Mouse (Mus musculus) heart, postnatal 0 days (tissue): ENCODE results near the gene Adamts6. TPM values are rescaled to one million over a fixed set of nuclear protein-coding genes. Genes with fewer than 3 reads are reported as not detected.

Source experiments
- ATAC-seq: fragments of 200-750 bp; cut with Nextera tagmentation; 2 replicates; pipeline ENCODE4 v1.8.0; 2017; ENCODE audit warnings: low read depth, moderate number of reproducible peaks, moderate library complexity; ENCODE audit not compliant: insufficient read depth
- DNase-seq: peaks from one replicate; pipeline ENCODE4 v3.0.0-alpha.2; 2016; ENCODE audit warnings: low spot score
- H3K27ac ChIP-seq: fragments of 300-500 bp; sonication (generic); 2 replicates; pipeline ENCODE4 v1.5.1; 2014; ENCODE audit warnings: low read depth, mild to moderate bottlenecking
- H3K27me3 ChIP-seq: fragments of 300-500 bp; sonication (generic); 2 replicates; pipeline ENCODE4 v1.6.1; 2014; ENCODE audit warnings: low read length, mixed read lengths; ENCODE audit not compliant: control insufficient read depth, insufficient read depth
- H3K36me3 ChIP-seq: fragments of 300-500 bp; sonication (generic); replicated peaks from 2 replicates; pipeline ENCODE4 v1.6.1; 2014; ENCODE audit warnings: low read length, mixed read lengths; ENCODE audit not compliant: control insufficient read depth, insufficient read depth
- H3K4me1 ChIP-seq: fragments of 300-500 bp; sonication (generic); 2 replicates; pipeline ENCODE4 v1.6.1; 2014; ENCODE audit warnings: antibody characterized with exemption; ENCODE audit not compliant: control insufficient read depth, insufficient read depth
- H3K4me2 ChIP-seq: fragments of 300-500 bp; sonication (generic); 2 replicates; pipeline ENCODE4 v1.6.1; 2014; ENCODE audit warnings: low read depth, mild to moderate bottlenecking, low read length, moderate library complexity
- H3K4me3 ChIP-seq: fragments of 300-500 bp; sonication (generic); 2 replicates; pipeline ENCODE4 v1.5.1; 2014; ENCODE audit warnings: low read depth, low read length
- H3K9ac ChIP-seq: fragments of 300-500 bp; sonication (generic); replicated peaks from 2 replicates; pipeline ENCODE4 v1.6.1; 2014; ENCODE audit warnings: low read depth, low read length, mixed read lengths
- H3K9me3 ChIP-seq: fragments of 300-500 bp; sonication (generic); replicated peaks from 2 replicates; pipeline ENCODE4 v1.6.1; 2016; ENCODE audit warnings: low read length; ENCODE audit not compliant: control insufficient read depth
- CTCF ChIP-seq: IDR thresholded peaks from 2 replicates; pipeline ENCODE4 v1.5.1; 2016; ENCODE audit warnings: antibody characterized with exemption, control low read depth, low read depth
- EP300 ChIP-seq: IDR thresholded peaks from 2 replicates; pipeline ENCODE4 v1.6.1; 2016; ENCODE audit warnings: antibody characterized with exemption, low read depth
- whole genome bisulfite sequencing: fragments of 180-500 bp; shearing (Covaris S2); extraction: QIAGEN DNeasy Blood & Tissue Kit; methylation state at CpG from one replicate; pipeline ENCODE4 v1.1.7; 2014; 5-methylcytosine and 5-hydroxymethylcytosine counted together
- polyA plus RNA-seq: library from polyadenylated mRNA; unstranded; fragments of >200 nt; fragmentation: Nextera tagmentation; extraction: Ambion mirVana; gene quantifications from 2 replicates; pipeline ENCODE4 v1.2.1, GENCODE M21; 2015
- total RNA-seq: library from RNA; depleted of rRNA; stranded (reverse); fragments of >200 nt; gene quantifications from 2 replicates; pipeline ENCODE4 v1.2.3, GENCODE M21; 2014; ENCODE audit warnings: low replicate concordance

The Adamts6 gene
- total and polyA plus RNA-seq, 2 experiments from 2014 or later = 2.7 to 21.8 TPM

GRCm38 (mm10) chr13:104446974-104447373, 159.3 kb downstream of the Adamts6 start:
- Histone ChIP-seq H3K27ac (no peak overlapping the region), H3K9me3 (no peaks in the 10 kb centered on the region), H3K4me3 (no peak overlapping the region), H3K4me1 (no peaks in the 10 kb centered on the region), H3K9ac (no peak overlapping the region), H3K36me3 (peaks cover 34% of the 10 kb centered on the region), H3K4me2 (no peak overlapping the region), H3K27me3 (no peaks in the 10 kb centered on the region)
- no peak for ATAC-seq
- no peak for TF ChIP-seq CTCF
- no peak for TF ChIP-seq EP300
- no peak for DNase-seq
- WGBS = 95% methylated on average over 1 of the region's 1 CpGs

- Histone ChIP-seq H3K27me3 (no peaks in the 10 kb centered on the region), H3K9me3 (no peaks in the 10 kb centered on the region), H3K36me3 (peaks cover 34% of the 10 kb centered on the region), H3K4me2 (no peak overlapping the region), H3K4me3 (no peak overlapping the region), H3K27ac (no peak overlapping the region), H3K9ac (no peak overlapping the region), H3K4me1 (no peaks in the 10 kb centered on the region)
- DNase-seq (no peak), ATAC-seq (no peak)
- no peak for TF ChIP-seq CTCF
- TF ChIP-seq EP300 = no peak
Measured at GRCm38 (mm10) chr13:104447470-104447869, 159.8 kb downstream of the Adamts6 start.

GRCm38 (mm10) chr13:104448349-104448748, 160.7 kb downstream of the Adamts6 start:
- Histone ChIP-seq H3K9me3 (no peaks in the 10 kb centered on the region), H3K9ac (no peak overlapping the region), H3K4me1 (no peaks in the 10 kb centered on the region), H3K36me3 (peaks cover 38% of the 10 kb centered on the region), H3K27ac (no peak overlapping the region), H3K27me3 (no peaks in the 10 kb centered on the region), H3K4me3 (no peak overlapping the region), H3K4me2 (no peak overlapping the region)
- DNase-seq (no peak), ATAC-seq (no peak)
- TF ChIP-seq CTCF (no peak), EP300 (no peak)
- WGBS = 85% methylated on average over 1 of the region's 1 CpGs

GRCm38 (mm10) chr13:104453271-104453974, 165.8 kb downstream of the Adamts6 start:
- H3K27me3 ChIP-seq = no peaks in the 10 kb centered on the region
- H3K27ac ChIP-seq = no peak overlapping the region
- 94% methylated on average over 1 of the region's 1 CpGs for WGBS
- no peaks in the 10 kb centered on the region for H3K4me1 ChIP-seq
- peaks cover 12% of the 10 kb centered on the region; the same call in 1 of the 2 replicates for H3K36me3 ChIP-seq
- DNase-seq (no peak), ATAC-seq (no peak)
- no peaks in the 10 kb centered on the region for H3K9me3 ChIP-seq
- H3K4me2 ChIP-seq = no peak overlapping the region
- no peak overlapping the region for H3K9ac ChIP-seq
- TF ChIP-seq CTCF = no peak
- TF ChIP-seq EP300 = no peak
- H3K4me3 ChIP-seq = no peak overlapping the region

GRCm38 (mm10) chr13:104460287-104460686, 172.7 kb downstream of the Adamts6 start:
- Histone ChIP-seq H3K9ac (no peak overlapping the region), H3K4me3 (no peak overlapping the region), H3K27ac (no peak overlapping the region), H3K36me3 (no peaks in the 10 kb centered on the region), H3K9me3 (no peaks in the 10 kb centered on the region), H3K27me3 (no peaks in the 10 kb centered on the region), H3K4me2 (no peak overlapping the region), H3K4me1 (no peaks in the 10 kb centered on the region)
- DNase-seq (no peak), ATAC-seq (no peak)
- no peak for TF ChIP-seq EP300
- no peak for TF ChIP-seq CTCF
- WGBS = 85% methylated on average over 1 of the region's 1 CpGs

- no peak for DNase-seq
- Histone ChIP-seq H3K27me3 (no peaks in the 10 kb centered on the region), H3K36me3 (0 out of 2 replicates have a peak, but pooled peaks cover 10% of the 10 kb centered on the region), H3K27ac (no peak overlapping the region), H3K9ac (no peak overlapping the region), H3K4me1 (no peaks in the 10 kb centered on the region), H3K4me3 (no peak overlapping the region), H3K9me3 (no peaks in the 10 kb centered on the region), H3K4me2 (no peak overlapping the region)
- TF ChIP-seq CTCF = no peak
- TF ChIP-seq EP300 = no peak
- WGBS = 51% methylated on average over 1 of the region's 1 CpGs
- no peak for ATAC-seq
Measured at GRCm38 (mm10) chr13:104468061-104468460, 180.4 kb downstream of the Adamts6 start.
